Mouse (Mus musculus): ENCODE results near the gene Ntrk3.
A peak's percentile ranks its signal among the peaks of the same experiment; 100 is the strongest.

Gene Ntrk3

GRCm38 (mm10) chr7:78518760-78519363 lies 218.9 kb downstream of the Ntrk3 start:
- no peak for DNase-seq (ENCODE audit: low spot score)

DNA sequence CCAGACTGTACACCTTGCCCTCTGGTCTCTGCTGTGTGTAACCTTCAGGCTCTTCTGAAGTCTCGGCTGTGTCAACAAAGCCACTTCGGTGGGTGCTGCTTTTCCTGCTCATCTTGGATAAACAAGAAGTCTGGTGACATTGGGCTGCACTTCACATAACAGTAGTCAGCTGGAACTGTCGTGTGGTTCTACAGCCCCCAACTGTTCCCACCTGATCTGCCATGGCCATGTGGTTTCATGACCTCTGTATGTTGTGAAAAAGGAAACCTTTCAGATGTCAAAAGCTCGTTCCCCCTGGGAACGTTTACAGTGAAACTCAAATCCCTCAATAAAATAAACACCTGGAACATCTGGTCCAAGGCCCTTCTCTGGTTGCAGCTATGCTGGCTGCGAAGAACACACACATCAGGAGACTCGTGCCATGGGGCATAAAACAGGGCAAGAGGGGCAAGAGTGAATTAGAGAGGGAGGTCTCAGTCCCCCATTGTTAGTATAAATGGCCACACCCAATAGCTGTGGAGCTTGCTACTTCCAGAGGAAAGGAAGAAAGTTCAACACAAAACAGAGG lies 222.7 kb downstream of the Ntrk3 start:
- DNase-seq (ENCODE audit: low spot score), result no peak

GRCm38 (mm10) chr7:78507032-78507611 lies 230.7 kb downstream of the Ntrk3 start:
- no peak for DNase-seq (ENCODE audit: low spot score)

GRCm38 (mm10) chr7:78500863-78501262 lies 236.9 kb downstream of the Ntrk3 start:
- DNase-seq (ENCODE audit: low spot score), result no peak

DNA sequence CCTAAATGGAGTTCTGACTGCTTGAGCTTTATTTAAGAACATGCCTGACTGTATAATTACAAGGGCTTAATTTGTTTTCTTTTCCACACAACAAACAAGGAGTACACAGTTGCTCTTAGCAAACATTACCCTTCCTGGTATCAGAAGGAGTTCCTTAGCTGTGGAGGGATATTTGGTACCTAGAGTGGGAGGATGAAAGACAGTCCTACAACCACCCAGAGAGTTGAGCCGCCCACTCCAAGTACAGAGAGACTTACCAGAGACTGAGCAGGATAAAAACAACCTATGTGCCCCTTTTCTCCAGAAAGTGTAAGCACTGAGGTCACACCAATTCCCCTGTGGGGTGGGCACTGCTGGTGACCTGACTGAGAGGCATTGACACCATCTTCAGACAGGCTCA lies 237.8 kb downstream of the Ntrk3 start:
- no peak for DNase-seq (ENCODE audit: low spot score)

DNA sequence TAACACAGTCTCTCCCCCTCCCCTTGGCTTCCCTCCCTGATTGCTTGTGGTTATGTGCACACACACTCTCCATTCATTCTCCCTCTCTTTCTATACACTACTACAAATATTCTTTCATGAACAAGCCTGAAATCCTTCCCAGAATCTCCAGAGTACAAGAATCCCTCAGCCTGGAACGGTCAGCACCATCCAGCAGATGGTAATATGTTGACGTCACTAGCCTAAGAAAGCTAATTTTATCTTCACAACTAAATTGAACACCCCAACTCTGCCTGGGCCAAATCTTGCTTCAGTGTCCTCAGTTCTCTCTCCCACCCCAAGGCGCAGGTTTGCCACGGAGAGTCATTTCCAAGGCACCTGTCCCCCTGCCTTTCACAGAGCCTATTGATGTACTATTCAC lies 239.5 kb downstream of the Ntrk3 start:
- DNase-seq (ENCODE audit: low spot score), result no peak

GRCm38 (mm10) chr7:78497819-78498218 lies 240.0 kb downstream of the Ntrk3 start:
- no peak for DNase-seq (ENCODE audit: low spot score)

GRCm38 (mm10) chr7:78493591-78493990 lies 244.2 kb downstream of the Ntrk3 start:
- DNase-seq (ENCODE audit: low spot score), result no peak

GRCm38 (mm10) chr7:78491176-78491575 lies 246.6 kb downstream of the Ntrk3 start:
- DNase-seq (ENCODE audit: low spot score), result no peak

- no peak for DNase-seq (ENCODE audit: low spot score)
Observed at GRCm38 (mm10) chr7:78484290-78484689, 253.5 kb downstream of the Ntrk3 start.

DNA sequence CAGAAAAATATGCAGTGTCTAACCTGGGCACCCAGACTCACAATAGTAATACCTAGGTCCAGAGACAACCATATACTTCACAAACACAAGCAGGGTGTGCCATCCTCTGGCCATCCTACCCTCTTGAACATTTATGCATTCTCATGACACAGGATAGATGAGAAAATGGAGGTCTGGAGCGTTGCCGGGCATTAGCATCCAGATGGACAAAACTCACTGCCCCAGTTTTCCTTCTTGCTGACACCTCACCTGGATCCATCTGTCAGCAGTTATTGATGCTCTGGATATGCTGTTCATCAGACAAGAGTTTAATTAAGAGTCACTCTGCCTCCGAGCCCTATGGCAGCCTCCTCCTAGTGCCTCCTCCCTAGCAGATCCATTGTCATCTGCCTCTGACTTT lies 254.1 kb downstream of the Ntrk3 start:
- DNase-seq (ENCODE audit: low spot score), result no peak

- DNase-seq (ENCODE audit: low spot score), result no peak
Observed at GRCm38 (mm10) chr7:78483061-78483460, 254.8 kb downstream of the Ntrk3 start.

DNA sequence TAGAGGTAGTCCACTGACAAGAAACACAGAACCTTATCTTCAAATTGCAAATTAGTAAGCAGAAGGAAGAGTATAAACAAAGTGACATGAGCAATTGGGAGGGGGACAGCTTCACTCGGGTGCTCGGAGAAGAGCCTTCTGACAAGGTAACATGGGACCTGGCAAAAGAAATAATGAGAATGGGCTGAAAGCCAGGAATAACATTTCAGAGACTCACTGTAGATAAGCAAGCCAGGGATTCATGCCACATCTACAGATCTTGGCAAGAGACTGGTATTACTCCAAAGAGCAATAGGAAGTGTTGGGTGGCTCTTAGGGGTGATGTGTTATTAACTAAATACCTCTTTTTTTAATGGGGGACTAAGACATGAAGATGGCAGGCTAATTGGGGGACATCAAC lies 258.9 kb downstream of the Ntrk3 start:
- DNase-seq (ENCODE audit: low spot score), result no peak

DNA sequence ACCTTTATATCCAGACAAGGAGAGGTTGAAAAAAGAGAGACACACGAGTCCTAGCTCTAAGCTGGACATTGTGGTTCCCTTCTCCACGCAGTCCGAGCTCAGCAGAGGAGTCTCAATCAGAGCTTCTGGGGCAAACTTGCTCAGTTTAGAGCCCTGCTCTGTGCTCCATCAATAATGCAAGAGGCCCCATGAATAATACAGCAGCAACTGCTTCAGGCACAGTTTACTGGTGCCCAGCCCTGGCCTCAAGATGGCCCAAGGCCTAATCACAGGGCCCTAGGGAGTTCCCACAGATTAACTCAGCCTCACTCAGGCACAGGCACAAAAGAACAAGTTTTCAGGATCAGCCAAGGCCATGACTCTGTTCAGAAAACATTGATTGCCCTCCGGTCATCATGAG lies 266.1 kb downstream of the Ntrk3 start:
- DNase-seq (ENCODE audit: low spot score), result no peak

DNA sequence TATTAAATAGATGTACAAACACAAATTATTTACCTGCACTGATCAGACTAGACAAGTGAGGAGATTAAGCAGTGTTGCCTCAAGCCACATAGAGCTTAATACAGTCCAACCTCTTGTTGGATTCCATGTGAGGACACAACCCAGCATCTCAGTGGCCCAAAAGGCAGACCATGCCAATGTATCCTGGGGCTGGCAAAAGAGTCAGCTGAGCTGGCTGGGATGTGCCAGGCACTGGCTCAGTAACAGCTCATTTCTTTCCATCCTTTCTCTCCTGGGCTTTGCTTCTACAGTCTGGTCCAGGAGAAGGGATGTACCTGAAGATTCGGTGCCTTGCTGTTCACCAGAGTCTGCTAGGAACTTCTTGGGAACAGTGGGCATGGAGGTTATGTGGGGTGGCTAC lies 266.5 kb downstream of the Ntrk3 start:
- DNase-seq (ENCODE audit: low spot score), result no peak

- DNase-seq (ENCODE audit: low spot score), result no peak
Observed at GRCm38 (mm10) chr7:78462605-78463004, 275.2 kb downstream of the Ntrk3 start.

GRCm38 (mm10) chr7:78459021-78459420 lies 278.8 kb downstream of the Ntrk3 start:
- no peak for DNase-seq (ENCODE audit: low spot score)

DNA sequence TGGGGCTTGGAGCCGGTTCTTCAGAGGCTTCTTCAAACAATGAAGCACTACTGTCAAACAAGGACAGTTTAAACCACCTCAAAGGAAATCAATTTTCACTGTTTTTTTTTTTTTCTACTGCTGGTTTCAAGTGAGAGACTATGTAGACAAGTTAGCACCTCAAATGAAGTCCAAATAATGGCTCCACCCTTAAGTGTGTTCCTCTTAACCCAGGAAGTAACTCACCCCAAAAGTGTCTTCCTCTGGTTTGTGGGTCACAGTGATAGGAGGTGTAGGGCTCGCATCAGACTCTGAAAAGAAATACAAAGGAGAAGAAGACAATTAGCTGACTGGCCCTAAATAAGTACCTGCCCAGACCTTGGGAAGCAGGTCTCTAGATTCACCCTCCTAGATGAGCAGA lies 286.1 kb downstream of the Ntrk3 start:
- peak; percentile 29 for DNase-seq (ENCODE audit: low spot score)

DNA sequence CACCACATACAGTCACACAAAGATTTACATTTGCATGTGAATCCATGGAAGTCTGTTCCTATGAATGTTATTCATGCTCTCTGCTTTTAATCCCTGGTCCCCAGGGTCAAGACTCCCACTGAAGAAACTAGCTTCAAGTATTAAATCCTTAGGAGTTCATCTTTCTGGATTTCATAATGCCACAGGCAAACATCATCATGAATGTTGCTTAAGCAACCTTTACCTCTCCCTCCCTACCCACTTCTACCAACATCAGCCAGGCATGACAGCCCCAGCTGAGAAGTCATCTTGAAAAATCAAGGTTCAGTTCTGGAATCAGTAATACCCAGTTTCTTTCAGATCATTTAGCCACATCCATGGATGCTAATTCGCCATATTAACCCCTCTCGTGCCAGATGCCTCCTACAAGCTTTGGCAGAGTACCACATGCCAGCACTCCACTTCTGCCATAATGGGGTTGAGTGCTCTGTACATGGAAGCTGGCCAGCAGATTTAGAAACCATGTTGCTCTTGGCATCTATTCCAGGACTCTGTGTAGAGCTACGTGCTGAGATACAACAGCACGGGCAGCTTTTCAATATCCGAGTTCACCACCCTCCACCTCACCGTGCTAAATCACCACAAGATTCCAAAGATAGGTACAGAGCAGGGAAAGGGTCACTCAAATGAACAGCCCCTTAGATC lies 287.8 kb downstream of the Ntrk3 start:
- DNase-seq (ENCODE audit: low spot score), result no peak

GRCm38 (mm10) chr7:78448841-78449240 lies 289.0 kb downstream of the Ntrk3 start:
- DNase-seq (ENCODE audit: low spot score), result no peak

DNA sequence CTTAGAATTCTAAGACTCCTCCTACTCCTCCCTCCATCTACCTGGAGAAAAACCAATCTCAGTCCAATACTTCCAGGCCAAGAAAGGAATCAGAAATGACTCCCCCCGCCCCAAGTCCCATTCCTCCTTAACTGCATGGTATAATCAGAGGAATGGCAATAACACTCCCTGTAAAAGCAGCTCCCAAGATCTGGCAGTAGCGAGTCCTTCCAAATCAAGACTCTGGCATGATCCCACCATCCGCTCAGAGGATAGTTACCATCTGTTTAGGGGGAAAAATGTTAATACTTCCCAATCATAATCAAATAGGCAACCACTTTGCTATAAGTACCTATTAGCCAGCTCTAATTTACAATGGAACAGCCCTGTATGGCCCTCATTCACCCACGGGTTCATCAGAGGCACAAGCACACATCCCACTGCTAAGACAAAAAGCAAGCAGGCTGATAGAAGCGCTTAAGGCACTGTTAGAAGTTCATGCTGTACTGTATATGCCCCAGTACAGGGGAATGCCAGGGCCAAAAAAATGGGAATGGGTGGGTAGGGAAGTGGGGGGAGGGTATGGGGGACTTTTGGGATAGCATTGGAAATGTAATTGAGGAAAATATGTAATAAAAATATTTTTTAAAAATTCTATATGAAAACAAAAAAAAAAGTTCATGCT lies 294.3 kb downstream of the Ntrk3 start:
- DNase-seq (ENCODE audit: low spot score), result no peak

- DNase-seq (ENCODE audit: low spot score), result no peak
Observed at GRCm38 (mm10) chr7:78441706-78442105, 296.1 kb downstream of the Ntrk3 start.

GRCm38 (mm10) chr7:78440896-78441295 lies 296.9 kb downstream of the Ntrk3 start:
- no peak for DNase-seq (ENCODE audit: low spot score)

Data from T-cell, adult 2 months (primary cell).